Mouse (Mus musculus) spleen, adult 2 months (tissue): Measurements from ENCODE around the gene Wnt10b.

Experiments used
- CTCF ChIP-seq: fragments of 200-500 bp; IDR thresholded peaks from 2 replicates; pipeline ENCODE4 v1.5.1; 2011; ENCODE audit warnings: mild to moderate bottlenecking, inconsistent platforms; ENCODE audit not compliant: insufficient read depth, insufficient read length, insufficient replicate concordance; ENCODE audit errors: extremely low read depth
- POLR2A ChIP-seq: fragments of 200-500 bp; IDR thresholded peaks from 2 replicates; pipeline ENCODE4 v1.6.1; 2011; ENCODE audit warnings: low read depth, low read length, inconsistent platforms

DNA sequence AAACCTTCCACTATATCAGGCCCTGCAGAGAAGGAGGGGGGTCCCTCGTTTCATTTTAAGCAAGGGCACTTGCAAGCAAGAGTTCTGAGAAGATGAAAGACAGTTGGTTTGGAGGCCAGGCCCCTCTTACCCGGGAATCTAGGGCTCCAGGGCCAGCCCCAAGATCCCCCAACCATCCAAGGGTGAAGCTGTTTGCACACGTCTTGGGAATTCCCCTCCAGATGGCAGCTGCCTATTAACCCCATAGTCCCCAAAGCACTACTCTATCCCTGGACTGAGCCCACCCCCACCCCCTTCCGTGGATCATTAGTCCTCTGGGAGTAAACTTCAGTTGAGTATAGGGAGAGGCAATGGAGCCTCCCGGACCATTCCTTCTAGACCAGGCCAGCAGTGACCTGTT, 2.4 kb downstream of the Wnt10b start:
- TF ChIP-seq POLR2A (no peak), CTCF (no peak)
